Mouse (Mus musculus) ovary, postnatal 14 days (tissue): Measurements from ENCODE around the gene Sgo2a.
"Not testable (repeated sequence)": the region's sequence is repeated elsewhere in the genome, so short reads cannot be mapped to it uniquely, and the experiment has no call there.

Experiments
- DNase-seq: peaks from one replicate; pipeline ENCODE4 v3.0.0; 2022; ENCODE audit warnings: low spot score

Gene Sgo2a

DNA sequence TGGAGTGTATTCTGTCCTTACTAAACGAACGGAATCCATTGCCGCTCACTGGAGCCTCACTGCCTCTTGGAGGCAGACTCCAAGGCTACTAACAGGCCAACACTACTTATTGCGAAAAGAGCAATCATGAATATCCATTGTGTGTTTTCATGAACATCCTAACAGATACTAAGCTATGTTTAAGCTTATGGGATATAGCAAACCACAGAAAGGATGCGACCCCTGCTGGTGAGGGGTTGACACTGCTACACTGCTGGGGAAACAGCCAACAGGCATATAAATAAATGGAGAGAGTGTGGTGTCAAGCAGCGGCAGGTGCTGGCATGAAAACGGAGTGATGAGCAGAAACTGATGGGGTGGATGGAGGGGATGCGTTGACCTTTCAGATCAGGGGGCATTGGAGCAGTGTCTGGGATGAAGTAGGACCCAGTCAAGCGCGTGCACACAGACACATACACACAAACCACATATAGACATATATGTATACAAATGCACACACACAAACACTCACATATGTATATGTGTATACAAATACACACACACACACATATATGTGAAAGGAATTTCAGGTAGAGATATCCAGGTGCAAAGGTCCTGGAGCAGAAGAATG, 35.5 kb downstream of the Sgo2a start:
- DNase-seq, result peak; percentile 38

DNA sequence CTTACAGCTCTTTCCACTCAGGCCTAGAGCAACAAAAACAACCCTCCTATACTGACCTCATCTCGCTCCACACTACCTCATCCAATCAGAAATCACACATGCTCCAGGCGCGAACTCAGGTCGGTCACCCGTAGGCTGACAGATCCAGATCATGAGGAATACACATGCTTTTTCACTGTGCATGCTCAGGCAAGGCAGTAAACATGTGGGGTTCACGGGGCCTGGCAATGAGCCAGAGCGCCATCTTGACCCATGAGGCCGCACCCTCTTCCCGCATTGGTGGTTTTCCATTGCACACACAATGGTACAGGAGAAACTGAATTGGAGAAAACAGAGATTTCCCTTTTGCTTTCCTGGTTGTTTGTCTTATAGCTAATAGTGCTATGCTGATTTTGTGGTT, 41.5 kb downstream of the Sgo2a start:
- not testable (repeated sequence) for DNase-seq

DNA sequence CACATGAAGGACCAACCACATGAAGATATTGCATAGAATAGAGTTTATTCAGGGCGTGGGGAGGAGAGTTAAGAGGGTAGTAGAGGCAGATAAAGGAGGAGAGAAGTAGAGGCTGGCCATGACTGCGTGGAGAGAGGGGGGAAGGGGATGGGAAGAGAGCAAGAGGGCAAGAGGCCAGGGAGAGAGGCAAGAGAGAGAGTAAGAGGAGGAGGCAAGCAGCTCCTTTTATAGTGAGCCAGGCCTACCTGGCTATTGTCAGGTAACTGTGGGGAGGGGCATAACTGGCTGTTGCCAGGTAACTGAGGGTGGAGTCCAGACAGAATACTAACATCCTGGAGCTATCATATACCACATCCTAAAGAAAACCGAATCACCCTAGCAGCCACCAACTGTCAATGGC, 49.3 kb downstream of the Sgo2a start:
- DNase-seq, result no peak

DNA sequence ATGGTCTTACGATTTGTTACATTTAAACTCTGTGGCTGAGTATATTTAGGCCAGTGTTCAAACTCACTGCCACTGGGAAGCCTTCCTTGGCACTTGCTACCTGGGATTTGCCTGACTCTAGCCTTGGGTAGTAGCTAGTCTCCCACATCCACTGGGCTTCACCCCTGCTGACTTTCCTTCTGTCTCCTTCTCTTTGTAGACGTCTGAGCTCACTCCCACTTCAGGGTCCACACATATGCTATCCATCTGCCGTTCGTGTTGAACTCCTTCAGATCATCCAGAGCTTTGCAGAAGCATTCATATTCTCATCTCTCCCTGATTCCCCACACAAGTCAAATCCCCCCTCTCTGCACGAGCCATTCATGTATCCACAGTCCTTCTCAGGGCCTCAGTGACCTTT, 49.8 kb downstream of the Sgo2a start:
- DNase-seq, result no peak

DNA sequence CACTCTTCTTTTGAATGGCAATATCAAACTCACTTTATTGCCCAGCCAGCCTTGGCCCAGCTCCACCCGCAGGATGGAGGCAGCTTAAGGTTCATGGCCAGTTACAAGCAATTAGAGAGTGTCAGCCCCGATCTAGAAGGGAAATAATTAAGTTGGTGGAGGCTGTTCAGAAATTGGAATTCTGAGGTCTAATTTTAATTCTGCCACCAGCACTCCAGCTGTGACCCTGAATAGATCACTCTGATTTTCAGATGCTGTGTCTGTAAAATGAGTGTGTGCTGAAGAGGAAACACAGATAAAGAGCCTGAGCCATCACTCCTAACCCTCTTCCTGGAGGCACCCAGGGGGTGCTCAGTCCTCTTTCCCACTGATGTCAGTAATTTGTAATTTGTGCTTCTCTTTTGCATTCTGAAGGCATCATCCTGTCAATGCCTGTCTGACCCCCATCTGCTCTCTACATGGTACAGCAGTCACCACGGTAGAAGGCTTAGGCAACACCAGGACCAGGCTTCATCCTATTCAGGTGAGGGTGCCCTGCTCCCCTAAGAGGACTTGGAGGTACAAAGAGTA, 51.0 kb downstream of the Sgo2a start:
- DNase-seq, result no peak

DNA sequence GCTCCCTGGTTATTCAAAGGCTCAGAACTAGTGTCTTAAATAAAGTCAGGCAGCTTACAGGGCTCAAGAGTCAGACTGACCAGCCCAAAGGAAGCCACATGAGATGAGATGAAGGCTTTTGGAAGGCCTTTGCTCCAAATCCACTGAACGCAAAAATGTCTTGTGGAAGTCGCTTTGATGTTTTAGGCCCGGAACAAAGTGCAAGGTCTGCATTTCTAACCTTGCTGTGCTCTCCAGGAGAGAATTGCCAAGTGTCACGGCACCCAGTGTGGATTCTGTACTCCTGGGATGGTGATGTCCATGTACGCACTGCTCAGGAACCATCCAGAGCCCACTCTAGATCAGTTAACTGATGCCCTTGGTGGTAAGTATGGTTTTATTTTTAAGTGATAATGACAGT, 53.4 kb downstream of the Sgo2a start:
- DNase-seq, result no peak

DNA sequence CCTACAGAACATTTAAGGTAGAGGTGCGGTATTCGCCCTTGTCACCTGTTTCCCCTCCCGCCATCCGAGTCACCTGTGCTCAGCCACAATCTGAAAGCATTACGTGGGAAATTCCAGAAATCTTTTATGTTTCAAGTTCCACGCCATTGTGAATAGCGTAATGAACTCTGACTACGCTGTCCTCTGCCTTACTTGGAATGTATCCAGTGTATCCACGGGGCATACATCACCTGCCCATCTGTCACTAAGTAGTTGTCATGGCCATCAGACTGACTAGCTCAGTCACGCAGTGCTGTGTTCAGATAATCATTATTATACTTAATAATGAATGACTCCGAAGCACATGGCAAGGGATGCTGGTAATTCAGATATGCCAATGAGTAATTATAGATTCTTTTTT, 59.8 kb downstream of the Sgo2a start:
- DNase-seq, result no peak

DNA sequence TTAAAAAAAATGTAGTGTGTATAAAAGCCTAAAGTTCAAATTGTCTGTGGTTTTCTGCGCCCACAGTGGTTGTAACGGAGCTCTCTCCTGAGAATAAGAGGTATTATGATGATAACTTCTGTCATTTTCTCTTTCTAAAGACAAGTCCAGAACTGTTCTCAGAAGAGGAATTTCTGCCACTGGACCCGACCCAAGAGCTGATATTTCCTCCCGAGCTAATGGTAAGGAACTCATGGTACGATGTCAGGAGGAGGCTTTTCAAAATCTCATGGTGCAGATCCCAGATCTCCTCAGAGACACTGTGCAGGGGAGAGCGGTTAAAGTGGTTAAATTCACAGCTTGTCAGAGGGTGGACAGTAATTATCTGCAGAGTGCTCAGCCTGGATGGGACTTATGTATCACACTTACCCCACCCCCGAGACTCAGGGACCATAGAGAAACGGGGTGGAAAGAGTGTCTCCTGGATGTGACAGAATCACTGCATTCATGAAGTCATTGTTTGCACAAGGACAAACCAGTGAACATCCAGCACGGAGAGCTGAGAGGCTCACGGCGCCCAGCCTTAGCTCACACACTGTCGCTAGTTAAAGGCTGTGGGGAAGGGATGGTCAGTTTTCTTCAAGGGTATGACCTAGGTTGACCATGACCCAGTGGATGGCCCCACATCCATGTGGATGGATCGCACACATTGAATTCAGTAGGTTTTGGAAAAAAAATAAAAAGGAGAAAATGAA, 60.5 kb downstream of the Sgo2a start:
- no peak for DNase-seq

DNA sequence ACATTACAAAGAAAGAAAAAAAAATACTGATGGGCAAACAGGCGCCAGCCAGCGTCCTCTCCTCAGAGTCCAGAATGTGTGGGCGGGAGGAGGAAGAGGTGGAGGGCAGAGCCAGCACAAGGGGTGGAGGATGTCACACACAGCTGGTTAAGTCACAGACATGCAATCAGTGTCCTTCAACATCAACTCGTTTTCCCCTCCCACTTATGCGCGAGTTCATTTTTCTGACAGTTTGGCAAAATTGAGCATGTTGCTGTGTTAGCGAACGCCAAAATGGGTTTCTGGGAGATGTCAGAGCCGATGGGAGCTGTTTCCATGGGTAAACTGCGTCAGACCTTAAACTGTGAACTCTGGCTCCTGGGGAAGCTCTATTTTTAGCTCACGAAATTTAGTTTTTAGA, 61.2 kb downstream of the Sgo2a start:
- no peak for DNase-seq

DNA sequence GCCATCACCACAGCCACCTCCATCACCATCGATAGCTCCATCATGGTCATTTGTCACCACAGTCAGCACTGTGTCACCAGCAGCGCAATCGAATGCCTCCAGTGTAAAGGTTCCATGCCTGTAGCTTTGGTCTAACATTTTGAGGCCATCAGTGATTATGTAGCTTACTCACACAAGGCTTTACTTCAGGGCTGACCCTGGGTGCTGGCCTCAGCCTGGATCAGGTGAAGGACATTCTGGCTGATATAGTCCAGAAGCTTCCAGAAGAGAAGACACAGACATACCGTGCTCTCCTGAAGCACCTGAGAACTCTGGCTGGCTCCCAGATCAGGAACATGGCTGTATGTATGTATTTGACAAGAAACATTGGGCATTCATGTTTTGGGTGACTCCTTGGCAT, 63.1 kb downstream of the Sgo2a start:
- no peak for DNase-seq

DNA sequence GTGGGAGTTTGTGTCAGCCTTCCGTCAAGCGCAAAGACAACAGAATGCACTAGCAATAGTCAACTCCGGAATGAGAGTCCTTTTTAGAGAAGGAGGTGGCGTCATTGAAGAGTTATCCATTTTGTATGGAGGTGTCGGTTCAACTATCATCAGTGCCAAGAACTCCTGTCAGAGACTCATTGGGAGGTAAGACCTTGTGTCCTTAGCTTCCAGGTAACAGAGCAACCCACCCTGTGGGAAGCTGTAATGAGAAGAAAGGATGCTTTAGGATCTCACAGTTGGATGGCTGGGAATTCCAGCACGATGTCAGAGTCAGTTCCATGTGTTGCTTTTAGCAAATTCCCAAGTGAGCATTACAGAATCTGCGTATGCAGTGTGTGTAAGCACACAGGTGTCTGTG, 66.4 kb downstream of the Sgo2a start:
- no peak for DNase-seq

DNA sequence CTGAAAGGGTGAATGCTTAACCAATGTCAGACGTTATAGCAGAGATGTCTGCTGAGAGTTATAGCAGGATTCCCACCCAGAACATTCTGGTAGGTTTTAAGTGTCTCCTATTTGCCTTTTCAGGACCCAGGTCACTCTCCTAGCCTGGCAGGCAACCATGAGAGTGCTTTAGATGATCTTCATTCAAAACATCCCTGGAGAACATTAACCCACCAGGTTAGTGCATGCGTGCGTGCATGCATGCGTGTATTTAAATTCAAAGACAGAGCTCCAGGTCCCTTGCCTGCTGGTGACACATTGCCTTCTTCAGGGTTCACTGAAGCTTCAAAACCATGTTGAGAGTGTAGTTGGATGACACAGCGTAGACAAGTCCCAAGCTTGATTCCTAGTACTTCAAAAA, 69.4 kb downstream of the Sgo2a start:
- DNase-seq, result no peak

DNA sequence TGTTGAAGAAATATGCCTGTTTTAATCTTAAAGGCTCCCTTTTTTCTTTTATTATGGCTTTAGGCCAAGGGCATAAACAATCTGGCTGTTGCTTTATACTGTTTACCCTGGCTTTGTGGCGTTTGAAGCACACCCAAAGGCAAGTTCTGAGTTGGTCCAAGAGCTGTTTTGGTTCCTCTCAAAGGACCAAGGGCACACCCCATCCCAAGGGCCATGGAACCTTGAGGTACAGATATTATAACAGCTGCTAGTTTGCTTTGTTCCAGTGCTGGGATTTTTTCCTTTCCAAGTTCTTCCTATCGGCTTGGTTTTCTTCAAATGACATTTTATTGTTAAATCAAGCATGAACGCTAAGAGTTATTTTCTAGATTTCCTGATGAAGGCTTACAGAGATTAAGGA, 69.8 kb downstream of the Sgo2a start:
- no peak for DNase-seq

DNA sequence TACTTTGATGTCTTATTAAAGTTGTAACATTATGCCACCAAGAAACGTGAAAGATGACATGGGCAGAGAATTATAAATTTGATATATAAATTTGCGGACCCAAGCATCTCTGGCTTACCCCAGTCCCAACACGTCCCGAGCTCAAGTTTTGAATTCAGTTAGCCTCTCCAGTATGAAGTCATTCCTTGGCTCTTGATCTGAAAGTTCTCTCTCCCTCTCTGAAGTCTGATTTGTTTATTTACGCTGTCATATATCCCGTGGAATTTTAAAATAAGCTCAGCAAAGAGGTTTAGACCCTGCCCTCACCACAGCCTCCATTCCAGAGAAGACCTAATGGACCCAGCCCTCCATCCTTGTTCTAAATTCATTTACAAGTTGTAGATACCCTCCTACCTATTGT, 73.4 kb downstream of the Sgo2a start:
- DNase-seq, result no peak

DNA sequence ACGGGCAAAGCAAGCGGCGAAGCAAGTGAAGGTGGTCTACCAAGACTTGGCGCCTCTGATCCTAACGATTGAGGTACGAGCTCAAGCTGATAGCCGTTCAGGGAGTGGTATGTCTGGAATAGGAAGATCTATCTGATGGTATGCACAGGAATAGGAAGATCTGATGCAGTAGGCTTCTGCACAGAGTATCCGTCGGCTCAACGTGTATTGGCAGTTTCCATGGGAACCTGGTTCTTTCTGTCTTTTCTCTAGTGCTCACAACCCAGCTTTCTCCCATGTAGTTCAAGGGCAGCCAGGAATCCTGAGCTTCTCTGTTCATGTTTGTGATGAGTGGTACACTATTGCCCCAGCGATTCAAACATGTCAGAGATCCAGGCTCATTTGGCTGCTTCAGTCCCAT, 74.3 kb downstream of the Sgo2a start:
- no peak for DNase-seq

DNA sequence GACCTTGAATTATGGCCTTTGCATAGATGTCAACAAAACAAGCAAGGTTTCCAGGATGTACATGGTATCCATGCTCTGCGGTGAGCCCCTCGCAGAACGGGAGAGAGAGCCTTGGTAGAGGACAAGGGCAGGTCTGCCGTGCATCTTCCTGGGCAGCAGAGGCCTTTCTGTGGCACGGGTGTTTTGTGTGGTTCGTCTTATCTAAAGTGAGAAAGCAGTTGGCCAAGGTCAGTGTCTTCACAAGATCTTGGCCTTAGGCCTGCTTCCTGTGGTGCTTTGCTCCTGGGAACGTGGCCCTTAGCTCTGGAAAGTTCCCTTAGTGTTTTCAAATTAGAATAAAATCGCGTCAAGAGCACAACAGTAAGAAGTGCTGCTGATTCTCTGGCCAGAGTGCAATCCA, 75.2 kb downstream of the Sgo2a start:
- DNase-seq, result no peak

DNA sequence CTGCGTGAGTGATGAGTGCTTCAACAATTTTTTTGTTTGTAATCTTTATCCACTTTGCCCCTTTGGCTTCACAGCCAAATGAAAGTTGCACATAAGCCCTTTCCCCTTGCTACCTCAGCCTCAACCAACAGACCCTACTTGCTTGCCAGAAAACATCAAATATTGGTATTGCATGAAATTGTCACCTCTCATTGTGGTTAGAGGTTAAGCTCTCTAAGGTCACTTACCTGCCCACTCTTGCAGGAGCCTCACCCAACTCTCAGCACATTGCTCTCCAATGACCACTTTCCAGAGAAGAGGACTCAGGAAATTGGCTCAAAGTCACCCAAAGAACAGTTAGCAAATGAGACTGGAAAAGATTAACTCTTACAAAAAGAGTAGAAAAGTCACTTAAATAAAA, 75.7 kb downstream of the Sgo2a start:
- no peak for DNase-seq

DNA sequence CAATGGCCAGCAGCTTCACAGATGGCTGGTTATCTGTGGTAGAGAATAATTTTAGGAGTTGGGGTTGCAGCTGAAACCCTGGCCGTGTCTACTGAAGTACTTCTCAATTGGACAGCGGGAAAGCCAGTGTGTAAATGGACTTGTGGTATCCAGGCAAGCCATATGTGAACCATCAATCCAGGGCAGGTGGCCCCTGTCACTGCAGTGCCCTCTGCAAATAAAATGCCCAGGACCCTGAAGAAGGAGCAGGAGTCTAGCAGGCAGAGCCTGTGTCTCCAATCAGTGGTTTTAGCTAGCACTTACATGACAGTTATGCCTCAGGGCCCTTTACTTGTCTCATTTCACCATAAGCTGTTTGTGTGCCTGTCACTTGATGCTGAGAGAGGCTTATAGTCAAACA, 76.6 kb downstream of the Sgo2a start:
- no peak for DNase-seq

DNA sequence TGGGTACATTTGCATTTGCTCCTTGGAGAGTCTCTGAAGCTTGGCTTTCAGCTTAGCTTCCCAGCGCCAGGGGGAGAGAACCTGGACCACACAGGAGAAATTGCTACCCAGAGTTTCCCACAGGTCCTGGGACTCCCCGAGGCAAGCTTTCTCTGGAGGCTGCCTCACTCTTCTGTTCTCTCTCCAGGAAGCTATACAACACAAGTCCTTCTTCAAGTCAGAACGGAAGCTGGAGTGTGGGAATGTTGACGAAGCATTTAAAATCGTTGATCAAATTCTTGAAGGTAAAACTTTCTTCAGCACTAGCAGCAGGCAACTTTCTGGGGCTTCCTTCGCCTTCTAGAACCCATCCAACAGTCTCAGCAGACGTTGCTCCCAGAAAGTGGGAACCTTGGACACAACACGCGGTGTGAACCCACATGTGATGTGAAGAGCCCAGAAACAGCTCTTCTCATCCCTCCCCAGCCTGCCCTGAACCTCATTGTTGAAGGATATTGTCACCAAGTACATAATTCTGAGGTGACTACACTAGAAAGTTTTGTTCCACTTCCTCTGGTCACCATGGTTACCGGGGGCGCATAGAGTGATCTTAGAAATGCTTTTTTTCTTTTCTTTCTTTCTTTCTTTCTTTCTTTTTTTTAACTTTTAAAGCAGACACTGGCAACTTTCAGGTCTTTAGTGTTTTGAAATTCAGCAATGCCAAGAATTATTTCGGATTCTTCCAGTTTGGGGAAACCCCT, 77.4 kb downstream of the Sgo2a start:
- no peak for DNase-seq

DNA sequence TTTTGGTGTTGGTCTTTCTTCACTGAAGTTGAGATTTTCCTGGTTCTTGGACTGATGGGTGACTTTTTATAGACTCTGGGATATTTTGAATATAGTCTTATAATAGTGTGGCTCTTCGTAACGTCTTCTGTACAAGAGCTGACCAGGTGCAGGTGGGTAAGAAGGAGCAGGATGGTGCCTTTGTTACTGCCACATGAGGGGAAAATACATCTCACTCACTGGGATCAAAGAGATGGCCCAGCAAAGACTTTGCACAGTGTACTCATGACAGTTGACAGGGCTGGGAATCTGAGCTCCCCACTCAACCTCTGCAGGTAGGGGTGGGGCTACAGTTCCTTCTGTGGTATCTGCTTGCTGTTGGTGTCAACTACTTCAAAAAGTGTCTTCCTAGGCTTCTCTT, 78.5 kb downstream of the Sgo2a start:
- no peak for DNase-seq
